ENCODE assay signal across 8 mouse cellular contexts in the genomic region with DNA sequence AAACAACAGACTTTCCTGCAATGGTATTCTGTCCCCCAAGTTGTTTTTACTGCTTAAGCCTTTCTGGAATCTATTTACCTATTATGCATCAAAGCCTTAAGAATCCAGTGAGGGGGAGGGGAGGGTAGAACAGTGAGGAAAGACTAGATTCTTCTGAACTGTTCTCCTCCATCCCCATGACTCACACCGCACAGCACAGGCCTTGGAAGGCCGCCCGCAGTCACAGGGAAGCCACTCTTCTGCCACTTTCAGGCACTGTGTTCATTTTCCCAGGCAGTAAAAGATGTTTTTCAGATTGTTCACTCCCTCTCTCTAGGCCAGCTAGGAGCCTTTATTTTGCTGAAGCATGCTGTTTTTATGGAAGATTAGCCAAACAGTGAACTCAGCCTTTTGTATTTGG. TPM values are rescaled to one million over a fixed set of nuclear protein-coding genes. Genes with fewer than 3 reads are reported as not detected.
DNase-seq lines count a peak whose midpoint lies in the region; ATAC-seq and TF ChIP-seq lines count a peak whose summit lies in the region.
"Had no signal": no experiment of that assay in that cellular context is flagged by ENCODE, and none has a peak within 500 bp of the region (broad histone marks: within the 10 kb centered on the region; RNA-seq: fewer than 3 reads in every experiment).

No protein-coding gene starts in this region.

- no peaks in the 10 kb centered on the region for H3K9me3 ChIP-seq in limb, embryonic 14.5 days (ENCODE audit: control insufficient read depth, low read length)
- no peaks in the 10 kb centered on the region for H3K9me3 ChIP-seq in limb, embryonic 10.5 days (replicated peaks)
- H3K9me3 ChIP-seq in hindbrain, embryonic 15.5 days, result no peaks in the 10 kb centered on the region

- 0 out of 2 replicates have a peak, but pooled peaks have one; percentile 50 for ATAC-seq in limb, embryonic 14.5 days (ENCODE audit: low FRiP score, low read depth)
- 0 out of 2 replicates have a peak, but pooled peaks have one; percentile 34 for ATAC-seq in hindbrain, embryonic 15.5 days (ENCODE audit: low FRiP score, low read depth)
- no peak for ATAC-seq in erythroid progenitor cell, adult 5-6 weeks (replicated peaks; ENCODE audit: low FRiP score, poor library complexity, severe bottlenecking)

- H3K27ac ChIP-seq in limb, embryonic 14.5 days (replicated peaks; ENCODE audit: low read depth, low read length), result no peak overlapping the region
- no peak overlapping the region for H3K27ac ChIP-seq in limb, embryonic 10.5 days
- no peak overlapping the region for H3K27ac ChIP-seq in hindbrain, embryonic 15.5 days (replicated peaks)

- no peak overlapping the region for H3K9ac ChIP-seq in limb, embryonic 14.5 days (ENCODE audit: low read depth, low read length, severe bottlenecking)
- no peak overlapping the region for H3K9ac ChIP-seq in hindbrain, embryonic 15.5 days
- H3K9ac ChIP-seq: lung, embryonic 14.5 days had no signal

- H3K27me3 ChIP-seq in limb, embryonic 14.5 days (ENCODE audit: control insufficient read depth, insufficient read depth, low read length), result no peaks in the 10 kb centered on the region
- no peaks in the 10 kb centered on the region for H3K27me3 ChIP-seq in limb, embryonic 10.5 days (ENCODE audit: low read depth, poor library complexity, severe bottlenecking)
- H3K27me3 ChIP-seq in hindbrain, embryonic 15.5 days, result no peaks in the 10 kb centered on the region

- DNase-seq in limb, embryonic 14.5 days (ENCODE audit: low spot score), result no peak
- DNase-seq in limb, embryonic 10.5 days (ENCODE audit: low spot score), result no peak
- peak; percentile 84 for DNase-seq in adrenal gland, postnatal 10 days
- DNase-seq in cerebellum, postnatal 36 days, result peak; percentile 74 to 76
- DNase-seq in testis, postnatal 10 days (ENCODE audit: low spot score), result peak; percentile 64
- DNase-seq: lung, embryonic 14.5 days had no signal

- no peak for TF ChIP-seq POLR2A in limb, embryonic 14.5 days (IDR thresholded peaks at IDR 0.05; ENCODE audit: borderline replicate concordance, extremely low read depth, insufficient read depth, insufficient read length)

- peaks cover 5% of the 10 kb centered on the region; the same call in 1 of the 2 replicates for H3K4me1 ChIP-seq in limb, embryonic 14.5 days (ENCODE audit: control insufficient read depth, insufficient read depth, low read length)
- H3K4me1 ChIP-seq in limb, embryonic 10.5 days, result peaks cover 22% of the 10 kb centered on the region
- H3K4me1 ChIP-seq in hindbrain, embryonic 15.5 days (replicated peaks), result peaks cover 12% of the 10 kb centered on the region

- no peak overlapping the region for H3K4me2 ChIP-seq in limb, embryonic 14.5 days (replicated peaks; ENCODE audit: low read depth, low read length, severe bottlenecking)
- no peak overlapping the region for H3K4me2 ChIP-seq in hindbrain, embryonic 15.5 days
- H3K4me2 ChIP-seq: lung, embryonic 14.5 days had no signal

- WGBS in limb, embryonic 14.5 days, result 74% methylated on average over 3 of the region's 3 CpGs
- 96% methylated on average over 3 of the region's 3 CpGs for whole genome bisulfite sequencing in limb, embryonic 10.5 days
- 58% methylated on average over 3 of the region's 3 CpGs for WGBS in hindbrain, embryonic 15.5 days

- H3K4me3 ChIP-seq in limb, embryonic 14.5 days (replicated peaks; ENCODE audit: low read length), result no peak overlapping the region
- H3K4me3 ChIP-seq in limb, embryonic 10.5 days, result no peak overlapping the region
- no peak overlapping the region for H3K4me3 ChIP-seq in hindbrain, embryonic 15.5 days

- H3K36me3 ChIP-seq in limb, embryonic 14.5 days (ENCODE audit: control insufficient read depth, insufficient read depth, low read length), result no peaks in the 10 kb centered on the region
- H3K36me3 ChIP-seq in limb, embryonic 10.5 days, result peaks cover 26% of the 10 kb centered on the region; the same call in 1 of the 2 replicates
- no peaks in the 10 kb centered on the region for H3K36me3 ChIP-seq in hindbrain, embryonic 15.5 days

RNA-seq across cellular contexts. Expression of gene Mrps27, which starts 46.8 kb away (rescaled TPM):
- 32.9 and 36.6 TPM in 2 replicates for polyA plus RNA-seq in limb, embryonic 14.5 days (2012; rRNA removed)
- 54.1 and 55.7 TPM in 2 replicates for polyA plus RNA-seq in limb, embryonic 14.5 days (2014; fragmentation: Nextera tagmentation; extraction: Ambion mirVana)
- 85.4 and 97.4 TPM in 2 replicates for polyA plus RNA-seq in limb, embryonic 10.5 days (2016; fragmentation: Nextera tagmentation; extraction: Ambion mirVana)
- 10 to 100 TPM; 51.6 to 56.7 TPM for total RNA-seq in adrenal gland, postnatal 10 days (2021)
- polyA plus RNA-seq in hindbrain, embryonic 15.5 days (2015; fragmentation: Nextera tagmentation; extraction: Ambion mirVana), result 43.1 and 44.6 TPM in 2 replicates
- 1.8 TPM in 1 of 2 replicates, not detected in the other for total RNA-seq in erythroid progenitor cell, adult 5-6 weeks (2015; ENCODE audit: low replicate concordance)
- 1.0 and 1.7 TPM in 2 replicates for total RNA-seq in erythroid progenitor cell, adult 5-6 weeks (2017; ENCODE audit: low replicate concordance)

RNA-seq across cellular contexts. Expression of gene Ptcd2, which starts 46.9 kb away (rescaled TPM):
- polyA plus RNA-seq in limb, embryonic 14.5 days (2012; rRNA removed), result 21.4 and 24.0 TPM in 2 replicates
- polyA plus RNA-seq in limb, embryonic 14.5 days (2014; fragmentation: Nextera tagmentation; extraction: Ambion mirVana), result 41.3 and 46.6 TPM in 2 replicates
- 57.3 and 59.1 TPM in 2 replicates for polyA plus RNA-seq in limb, embryonic 10.5 days (2016; fragmentation: Nextera tagmentation; extraction: Ambion mirVana)
- 10 to 100 TPM; 33.8 to 43.0 TPM for total RNA-seq in adrenal gland, postnatal 10 days (2021)
- 53.1 and 53.6 TPM in 2 replicates for polyA plus RNA-seq in hindbrain, embryonic 15.5 days (2015; fragmentation: Nextera tagmentation; extraction: Ambion mirVana)
- total RNA-seq in erythroid progenitor cell, adult 5-6 weeks (2015; ENCODE audit: low replicate concordance), result 6.5 and 8.4 TPM in 2 replicates
- total RNA-seq in erythroid progenitor cell, adult 5-6 weeks (2017; ENCODE audit: low replicate concordance), result 7.0 and 13.6 TPM in 2 replicates

Comparison
In these comparisons a context has a peak if more than half of its experiments do, and no peak if none do; other contexts are left out.
1. DNase-seq: peak in adrenal gland, postnatal 10 days (single experiment), cerebellum, postnatal 36 days (2 of 2) and testis, postnatal 10 days (single experiment); none in limb, embryonic 14.5 days (single experiment) and limb, embryonic 10.5 days (single experiment).